Mouse (Mus musculus): ENCODE data around the gene Mad2l1bp. TPM values are rescaled to one million over a fixed set of nuclear protein-coding genes. Genes with fewer than 3 reads are reported as not detected.

Gene Mad2l1bp
- polyA plus RNA-seq (2012; rRNA removed; ENCODE audit: low replicate concordance), result 16.3 and 22.5 TPM in 2 replicates

GRCm38 (mm10) chr17:46152847-46153782 is at the start of gene Mad2l1bp:
Gene Mad2l1bp, minus strand, starts transcription at chr17:46153553.

GRCm38 (mm10) chr17:46202421-46203071 is 49.2 kb upstream of the Mad2l1bp start, which contains the start of the genes Polh and Xpo5:
Gene Polh, minus strand, starts transcription at chr17:46202645.
Gene Xpo5, plus strand, starts transcription at chr17:46202782.

GRCm38 (mm10) chr17:46160686-46161085 is 7.3 kb upstream of the Mad2l1bp start, which contains the start of gene Gtpbp2:
Gene Gtpbp2, plus strand, starts transcription at chr17:46161032.

GRCm38 (mm10) chr17:46143578-46144423 is 9.6 kb downstream of the Mad2l1bp start, which contains the start of gene Rsph9:
Gene Rsph9, minus strand, starts transcription at chr17:46144216.

GRCm38 (mm10) chr17:46110402-46111289 is 42.7 kb downstream of the Mad2l1bp start, which contains the start of gene Mrps18a:
Gene Mrps18a, plus strand, starts transcription at chr17:46110986.

Other genes starting within 250 kb of the Mad2l1bp start
- gene Vegfa, start 121.2 kb downstream of the Mad2l1bp start, polyA plus RNA-seq (2012; rRNA removed; ENCODE audit: low replicate concordance), result 465 and 557 TPM in 2 replicates
- gene Mrps18a, start 42.6 kb downstream of the Mad2l1bp start, polyA plus RNA-seq (2012; rRNA removed; ENCODE audit: low replicate concordance), result 56.6 and 77.0 TPM in 2 replicates
- gene Rsph9, start 9.3 kb downstream of the Mad2l1bp start, polyA plus RNA-seq (2012; rRNA removed; ENCODE audit: low replicate concordance), result 1.9 and 14.8 TPM in 2 replicates
- 151 and 169 TPM in 2 replicates for gene Gtpbp2, start 7.5 kb upstream of the Mad2l1bp start, polyA plus RNA-seq (2012; rRNA removed; ENCODE audit: low replicate concordance)
- gene Polh, start 49.1 kb upstream of the Mad2l1bp start, polyA plus RNA-seq (2012; rRNA removed; ENCODE audit: low replicate concordance), result 6.2 and 10.8 TPM in 2 replicates
- gene Xpo5, start 49.2 kb upstream of the Mad2l1bp start, polyA plus RNA-seq (2012; rRNA removed; ENCODE audit: low replicate concordance), result 18.1 and 38.0 TPM in 2 replicates
- 42.8 and 84.4 TPM in 2 replicates for gene Polr1c, start 94.5 kb upstream of the Mad2l1bp start, polyA plus RNA-seq (2012; rRNA removed; ENCODE audit: low replicate concordance)
- 197 and 229 TPM in 2 replicates for gene Yipf3, start 94.5 kb upstream of the Mad2l1bp start, polyA plus RNA-seq (2012; rRNA removed; ENCODE audit: low replicate concordance)
- gene Lrrc73, start 100.0 kb upstream of the Mad2l1bp start, polyA plus RNA-seq (2012; rRNA removed; ENCODE audit: low replicate concordance), result 0.96 and 5.5 TPM in 2 replicates
- gene Tjap1, start 129.5 kb upstream of the Mad2l1bp start, polyA plus RNA-seq (2012; rRNA removed; ENCODE audit: low replicate concordance), result 31.2 and 53.7 TPM in 2 replicates
- gene Dlk2, start 143.9 kb upstream of the Mad2l1bp start, polyA plus RNA-seq (2012; rRNA removed; ENCODE audit: low replicate concordance), result 0.52 and 0.66 TPM in 2 replicates
- gene Abcc10, start 174.8 kb upstream of the Mad2l1bp start, polyA plus RNA-seq (2012; rRNA removed; ENCODE audit: low replicate concordance), result 12.5 and 17.4 TPM in 2 replicates
- 10.7 and 24.5 TPM in 2 replicates for gene Zfp318, start 230.2 kb upstream of the Mad2l1bp start, polyA plus RNA-seq (2012; rRNA removed; ENCODE audit: low replicate concordance)